Mouse (Mus musculus) embryo, embryonic 10 days (tissue): ENCODE results near the gene Hist1h3h.

Experiments
- DNase-seq: peaks from one replicate; pipeline ENCODE4 v3.0.0-alpha.2; 2015; ENCODE audit warnings: low spot score

Gene Hist1h3h

DNA sequence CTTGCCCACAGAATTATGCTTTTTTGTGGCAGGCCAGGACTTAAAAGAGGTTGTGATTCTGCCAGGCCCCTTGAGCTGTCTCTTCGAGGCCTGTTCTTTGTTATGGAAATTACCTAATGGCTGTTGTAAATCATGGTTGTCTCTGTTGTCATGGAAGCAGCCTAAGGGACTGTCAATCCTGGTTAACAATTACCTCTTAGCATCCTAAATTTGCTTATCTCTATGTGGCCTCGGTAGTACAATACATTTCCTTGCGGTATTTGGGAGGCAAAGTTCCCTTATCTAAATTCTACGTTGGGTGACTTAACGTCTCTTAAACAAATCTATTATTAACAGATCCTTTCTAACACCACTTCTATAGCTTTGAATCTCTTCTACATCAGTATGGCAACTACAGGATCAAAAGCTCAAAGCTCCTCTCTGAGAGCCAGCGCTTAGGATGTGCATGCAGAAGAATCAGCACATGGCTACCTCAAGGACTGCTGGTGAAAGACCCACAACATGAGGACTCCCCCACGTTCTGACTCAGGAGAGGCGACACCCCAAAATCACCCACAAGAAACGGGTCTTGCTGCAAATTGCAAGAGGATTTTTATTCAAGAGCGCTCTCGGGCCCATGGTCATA, 10.6 kb downstream of the Hist1h3h start:
- DNase-seq, result peak; percentile 72

DNA sequence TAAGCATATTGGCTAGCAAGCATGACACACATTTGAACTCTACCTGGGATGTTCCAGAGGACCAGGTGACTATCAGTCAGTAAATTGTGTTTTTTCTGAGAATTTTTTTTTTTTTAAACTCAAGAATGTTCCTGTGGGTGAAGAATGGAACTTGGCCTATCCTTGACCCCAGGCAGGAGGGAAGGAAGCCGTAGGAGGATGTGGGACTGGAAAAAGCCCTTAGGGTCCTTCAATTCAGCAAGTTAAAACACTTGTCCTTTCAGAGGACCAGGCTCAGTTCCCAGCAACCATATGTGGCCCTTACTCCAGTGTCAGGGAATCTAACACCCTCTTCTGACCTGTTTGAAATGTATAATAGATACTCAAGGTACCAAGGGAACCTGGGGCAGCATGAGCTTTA, 12.1 kb downstream of the Hist1h3h start:
- DNase-seq, result no peak

DNA sequence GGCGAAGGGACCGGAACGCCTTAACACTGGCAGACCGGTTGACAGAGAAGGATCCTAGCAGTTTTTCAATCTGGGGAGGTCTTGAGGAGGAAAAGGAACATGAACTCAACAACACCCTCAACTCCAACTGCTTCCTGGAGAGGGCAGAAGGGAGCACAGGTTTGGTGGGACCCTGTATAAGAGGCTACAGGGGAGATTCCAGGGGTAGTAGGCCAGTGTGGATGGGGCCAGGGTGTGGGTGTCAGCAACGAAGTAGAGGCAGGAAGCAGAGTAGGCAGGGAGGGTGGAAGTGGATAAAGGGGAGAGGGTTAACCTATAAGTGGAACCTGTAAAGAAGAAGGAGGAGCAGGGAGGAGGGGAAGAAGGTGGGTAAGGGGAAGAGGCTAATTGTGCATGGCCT, 16.0 kb downstream of the Hist1h3h start:
- peak; percentile 64 for DNase-seq

DNA sequence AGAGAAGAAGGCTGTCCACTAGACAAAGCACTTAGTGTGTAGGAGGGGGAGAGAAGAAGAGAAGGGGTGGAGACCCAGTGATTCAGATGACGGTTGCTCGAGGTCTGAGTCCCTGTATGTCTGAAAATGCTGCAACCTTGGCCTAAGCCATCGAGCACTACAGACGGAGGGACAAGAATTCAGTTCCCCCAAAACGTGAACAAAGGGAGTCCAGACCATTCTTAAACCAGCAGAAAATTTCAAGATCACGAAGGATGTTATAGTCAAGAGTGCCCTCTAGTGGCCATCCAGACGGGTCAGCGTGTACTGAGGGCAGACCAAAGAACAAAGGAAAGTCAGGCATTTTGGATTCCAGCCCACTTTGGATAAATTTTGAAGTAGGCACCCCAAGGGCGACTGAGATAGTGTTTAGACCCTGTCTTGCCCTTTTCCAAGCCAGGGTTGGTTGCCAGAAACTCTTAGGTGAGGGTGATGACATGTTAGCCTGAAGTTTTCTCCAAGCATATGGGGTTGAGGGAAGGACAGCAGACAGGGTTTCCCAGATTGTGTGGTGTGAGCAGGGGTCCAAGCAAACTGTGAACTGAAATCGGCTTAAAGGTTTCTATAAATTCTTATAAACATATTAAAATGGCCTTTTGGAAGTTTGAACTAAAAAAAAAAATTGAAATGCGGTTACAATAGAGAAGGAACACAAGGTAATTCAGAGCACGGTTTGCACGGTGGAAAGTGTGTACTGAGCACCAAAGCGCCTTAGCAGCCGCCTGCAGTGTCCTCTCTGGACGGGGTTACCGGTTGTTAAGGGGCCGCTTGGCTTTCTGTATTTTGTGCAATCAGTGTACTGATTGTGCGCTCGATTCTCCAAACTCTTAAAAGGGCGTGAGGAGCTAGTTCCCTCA, 16.8 kb downstream of the Hist1h3h start:
- peak; percentile 95 for DNase-seq

DNA sequence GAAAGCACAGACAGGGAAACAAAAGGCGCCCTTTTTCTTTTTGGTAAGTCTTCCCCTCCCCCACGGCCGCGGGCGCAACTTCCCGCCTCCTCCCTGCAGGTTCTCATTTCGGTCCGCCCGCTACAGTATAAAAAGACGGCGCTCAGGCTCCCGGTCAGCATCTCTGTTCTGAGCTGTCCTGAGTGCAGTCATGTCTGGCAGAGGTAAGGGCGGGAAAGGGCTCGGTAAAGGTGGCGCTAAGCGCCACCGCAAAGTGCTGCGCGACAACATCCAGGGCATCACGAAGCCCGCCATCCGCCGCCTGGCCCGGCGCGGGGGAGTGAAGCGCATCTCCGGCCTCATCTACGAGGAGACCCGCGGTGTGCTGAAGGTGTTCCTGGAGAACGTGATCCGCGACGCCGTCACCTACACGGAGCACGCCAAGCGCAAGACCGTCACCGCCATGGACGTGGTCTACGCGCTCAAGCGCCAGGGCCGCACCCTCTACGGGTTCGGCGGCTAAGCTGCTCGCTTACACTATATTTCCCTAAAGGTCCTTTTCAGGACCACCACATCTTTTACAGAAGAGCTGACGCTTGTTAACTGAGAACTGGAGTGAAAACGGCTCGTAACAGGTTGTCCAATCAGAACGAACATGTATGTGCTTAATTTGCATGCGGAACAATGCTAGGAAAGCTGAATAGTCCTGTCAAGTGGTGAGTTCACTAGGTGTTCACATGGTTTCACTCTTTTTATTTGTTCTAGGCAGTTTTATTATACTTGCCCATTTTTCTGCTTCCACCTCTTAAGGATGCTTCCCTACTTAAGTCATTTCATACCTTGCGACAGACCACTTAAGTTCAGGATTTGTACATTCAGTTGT, 17.7 kb downstream of the Hist1h3h start, which contains the start of gene Hist1h4j:
Gene Hist1h4j, plus strand, starts transcription at position 159 of the 862 bp plus-strand sequence.
- peak; percentile 91 for DNase-seq

DNA sequence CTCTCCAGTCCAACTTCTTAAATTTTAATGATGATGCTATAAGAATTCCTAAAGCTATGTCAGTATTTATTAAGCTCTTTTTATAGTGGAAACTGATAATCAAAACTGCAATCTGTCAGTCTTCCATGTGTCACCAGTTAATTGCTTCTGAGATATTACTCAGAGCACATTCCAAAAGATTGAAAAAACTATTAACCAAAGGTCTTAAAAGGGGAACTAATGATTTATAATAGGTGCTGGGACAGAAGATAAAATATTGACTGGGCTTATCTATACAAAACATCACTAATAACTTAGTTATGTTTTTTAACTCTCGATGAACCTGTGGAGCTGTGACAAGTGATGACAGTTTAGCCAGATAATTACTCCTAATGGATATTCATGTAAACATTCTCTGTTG, 27.5 kb downstream of the Hist1h3h start:
- DNase-seq, result no peak

DNA sequence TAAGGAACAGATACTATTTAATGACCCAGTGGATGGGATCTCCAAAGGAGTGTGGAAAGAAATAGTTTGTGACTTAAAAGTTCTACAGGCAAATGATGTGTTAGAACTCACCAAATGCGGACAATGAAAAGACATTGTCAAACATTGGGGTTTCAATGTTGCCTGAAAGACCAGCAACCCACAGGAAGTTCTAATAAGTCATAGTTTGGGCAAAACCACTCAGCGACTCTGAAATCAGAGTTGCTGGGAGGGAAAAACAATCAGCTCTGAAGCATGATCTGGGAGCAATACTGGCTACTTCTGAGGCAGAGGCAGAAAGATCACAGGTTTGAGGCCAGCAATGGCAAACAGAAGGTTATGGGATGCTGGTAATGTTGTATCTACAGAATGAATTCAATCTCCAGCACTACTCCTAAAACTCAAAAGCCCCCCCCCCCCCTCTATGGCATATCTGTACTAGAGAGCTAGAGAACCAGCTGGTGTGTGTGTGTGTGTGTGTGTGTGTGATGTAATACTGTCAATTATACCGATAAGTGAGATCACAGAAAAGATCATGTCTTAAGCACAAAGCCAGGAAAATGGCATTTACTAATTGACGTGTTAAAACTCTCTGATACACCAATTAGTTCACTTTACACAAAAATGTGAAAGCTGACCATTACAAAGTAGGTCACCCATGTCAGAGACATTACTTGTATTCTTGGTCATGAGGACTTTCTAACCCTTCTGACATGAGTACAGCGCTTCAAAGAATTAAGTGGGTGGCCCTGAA, 32.1 kb downstream of the Hist1h3h start:
- DNase-seq, result peak; percentile 71

DNA sequence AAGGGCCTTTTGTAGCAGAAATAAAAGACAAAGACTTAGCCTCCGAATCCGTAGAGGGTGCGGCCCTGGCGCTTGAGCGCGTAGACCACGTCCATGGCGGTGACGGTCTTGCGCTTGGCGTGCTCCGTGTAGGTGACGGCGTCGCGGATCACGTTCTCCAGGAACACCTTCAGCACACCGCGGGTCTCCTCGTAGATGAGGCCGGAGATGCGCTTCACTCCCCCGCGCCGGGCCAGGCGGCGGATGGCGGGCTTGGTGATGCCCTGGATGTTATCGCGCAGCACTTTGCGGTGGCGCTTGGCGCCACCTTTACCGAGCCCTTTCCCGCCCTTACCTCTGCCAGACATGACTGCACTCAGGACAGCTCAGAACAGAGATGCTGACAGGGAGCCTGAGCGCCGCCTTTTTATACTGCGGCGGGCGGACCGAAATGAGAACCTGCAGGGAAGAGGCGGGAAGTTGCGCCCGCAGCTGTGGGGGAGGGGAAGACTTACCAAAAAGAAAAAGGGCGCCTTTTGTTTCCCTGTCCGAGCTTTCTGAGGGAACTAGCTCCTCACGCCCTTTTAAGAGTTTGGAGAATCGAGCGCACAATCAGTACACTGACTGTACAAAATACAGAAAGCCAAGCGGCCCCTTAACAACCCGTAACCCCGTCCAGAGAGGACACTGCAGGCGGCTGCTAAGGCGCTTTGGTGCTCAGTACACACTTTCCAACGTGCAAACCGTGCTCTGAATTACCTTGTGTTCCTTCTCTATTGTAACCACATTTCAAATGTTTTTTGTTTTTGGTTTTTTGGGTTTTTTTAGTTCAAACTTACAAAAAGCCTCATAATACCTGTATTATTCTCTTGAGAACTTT, 32.9 kb downstream of the Hist1h3h start, which contains the start of gene Hist1h4k:
Gene Hist1h4k, minus strand, starts transcription at position 347 of the 859 bp plus-strand sequence.
- DNase-seq, result peak; percentile 91

DNA sequence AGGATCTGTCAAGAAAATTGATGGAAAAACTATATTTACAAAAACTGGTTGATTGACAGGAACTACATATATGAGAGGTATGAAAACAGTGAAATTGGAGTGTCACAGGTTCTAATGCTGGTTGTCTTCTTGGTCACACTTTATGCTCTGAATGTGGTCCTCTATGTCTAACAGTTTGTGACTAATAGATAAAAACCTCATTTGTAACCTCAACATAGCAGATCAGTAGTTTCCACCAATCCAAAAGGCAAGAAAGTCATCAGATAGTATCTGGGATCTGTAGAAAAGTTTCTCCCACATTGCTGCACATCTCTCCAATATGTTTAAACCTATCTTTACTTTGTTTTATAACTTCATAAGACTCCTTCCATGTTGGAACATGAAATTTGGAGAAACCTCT, 34.0 kb downstream of the Hist1h3h start:
- DNase-seq, result no peak

DNA sequence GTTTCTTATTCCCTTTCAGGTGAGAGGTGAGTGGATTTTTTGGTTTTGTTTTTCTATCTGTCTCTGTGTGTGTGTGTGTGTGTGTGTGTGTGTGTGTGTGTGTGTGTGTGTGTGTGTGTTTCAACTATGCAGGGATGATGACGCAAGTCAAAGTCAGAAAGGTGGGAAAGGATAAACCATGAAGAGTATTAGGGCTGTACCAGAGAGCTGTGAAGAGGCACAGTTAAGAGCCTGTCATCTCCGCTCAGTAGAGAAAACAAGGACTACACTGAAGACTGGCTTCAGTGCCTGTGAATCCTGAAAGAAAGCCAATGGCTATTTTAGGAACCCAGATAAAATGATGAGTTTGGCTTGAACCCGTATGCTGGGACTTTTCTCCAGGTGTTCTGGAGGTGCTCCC, 34.4 kb downstream of the Hist1h3h start:
- DNase-seq, result no peak

DNA sequence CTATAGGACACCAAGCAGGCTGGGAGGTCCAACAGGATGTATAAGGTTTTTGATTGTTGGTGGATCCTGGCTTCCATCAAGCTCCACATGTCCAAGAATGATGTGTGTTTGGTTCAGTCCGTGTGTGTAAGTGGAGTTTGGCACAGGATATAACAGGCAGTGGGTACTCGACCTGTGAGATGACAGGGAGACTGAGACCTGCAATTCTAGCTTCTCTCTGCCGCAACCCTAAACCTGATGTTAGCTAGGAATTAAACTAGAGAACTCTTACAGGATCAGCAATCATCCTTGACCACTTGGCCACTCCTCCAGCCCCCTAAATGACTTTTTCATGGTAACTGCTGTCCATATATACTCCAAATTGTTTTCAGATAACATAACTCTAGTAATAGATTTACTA, 34.9 kb downstream of the Hist1h3h start:
- DNase-seq, result peak; percentile 48

DNA sequence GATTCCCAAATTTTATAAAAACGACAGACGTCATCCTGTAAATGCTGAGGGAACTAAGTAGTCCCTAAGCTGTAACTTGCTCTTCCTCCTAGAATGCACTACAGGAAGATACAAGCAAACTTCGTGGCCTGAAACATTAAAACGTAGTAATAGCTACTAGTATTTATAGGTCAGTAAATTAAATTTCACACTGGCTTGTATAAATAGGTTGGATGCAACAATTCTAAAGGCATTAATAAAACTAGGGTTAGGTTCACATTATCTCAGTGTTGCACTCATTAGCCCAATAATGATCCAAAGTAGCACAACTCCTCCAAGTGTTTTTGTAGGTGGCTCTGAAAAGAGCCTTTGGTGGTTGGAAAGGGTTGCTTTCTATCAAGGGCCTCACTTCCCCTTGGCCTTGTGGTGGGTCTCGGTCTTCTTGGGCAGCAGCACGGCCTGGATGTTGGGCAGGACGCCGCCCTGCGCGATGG, 35.6 kb downstream of the Hist1h3h start:
- peak; percentile 31 for DNase-seq

DNA sequence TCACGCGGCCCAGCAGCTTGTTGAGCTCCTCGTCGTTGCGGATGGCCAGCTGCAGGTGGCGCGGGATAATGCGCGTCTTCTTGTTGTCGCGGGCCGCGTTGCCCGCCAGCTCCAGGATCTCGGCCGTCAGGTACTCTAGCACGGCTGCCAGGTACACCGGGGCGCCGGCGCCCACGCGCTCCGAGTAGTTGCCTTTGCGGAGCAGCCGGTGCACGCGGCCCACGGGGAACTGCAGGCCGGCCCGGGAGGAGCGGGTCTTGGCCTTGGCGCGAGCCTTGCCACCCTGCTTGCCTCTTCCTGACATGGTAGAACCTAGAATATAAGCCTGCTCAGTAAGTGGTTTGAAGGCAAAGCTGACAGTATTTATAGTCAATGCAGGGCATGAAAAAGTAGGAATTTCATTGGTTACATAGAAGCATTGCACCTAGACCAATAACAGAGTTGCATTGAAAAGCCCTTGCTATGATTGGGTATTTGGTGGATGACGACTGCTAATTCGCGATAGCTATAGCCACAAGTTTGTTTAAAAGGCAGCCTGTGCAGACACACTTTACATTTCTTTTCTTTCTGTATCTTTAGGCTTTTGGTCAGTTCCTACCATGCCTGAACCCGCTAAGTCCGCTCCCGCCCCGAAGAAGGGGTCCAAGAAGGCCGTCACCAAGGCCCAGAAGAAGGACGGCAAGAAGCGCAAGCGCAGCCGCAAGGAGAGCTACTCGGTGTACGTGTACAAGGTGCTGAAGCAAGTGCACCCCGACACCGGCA, 36.2 kb downstream of the Hist1h3h start, which contains the start of the genes Hist1h2ak and Hist1h2bn:
Gene Hist1h2ak, minus strand, starts transcription at position 304 of the 762 bp plus-strand sequence.
Gene Hist1h2bn, plus strand, starts transcription at position 600 of the 762 bp plus-strand sequence.
- DNase-seq, result peak; percentile 94

DNA sequence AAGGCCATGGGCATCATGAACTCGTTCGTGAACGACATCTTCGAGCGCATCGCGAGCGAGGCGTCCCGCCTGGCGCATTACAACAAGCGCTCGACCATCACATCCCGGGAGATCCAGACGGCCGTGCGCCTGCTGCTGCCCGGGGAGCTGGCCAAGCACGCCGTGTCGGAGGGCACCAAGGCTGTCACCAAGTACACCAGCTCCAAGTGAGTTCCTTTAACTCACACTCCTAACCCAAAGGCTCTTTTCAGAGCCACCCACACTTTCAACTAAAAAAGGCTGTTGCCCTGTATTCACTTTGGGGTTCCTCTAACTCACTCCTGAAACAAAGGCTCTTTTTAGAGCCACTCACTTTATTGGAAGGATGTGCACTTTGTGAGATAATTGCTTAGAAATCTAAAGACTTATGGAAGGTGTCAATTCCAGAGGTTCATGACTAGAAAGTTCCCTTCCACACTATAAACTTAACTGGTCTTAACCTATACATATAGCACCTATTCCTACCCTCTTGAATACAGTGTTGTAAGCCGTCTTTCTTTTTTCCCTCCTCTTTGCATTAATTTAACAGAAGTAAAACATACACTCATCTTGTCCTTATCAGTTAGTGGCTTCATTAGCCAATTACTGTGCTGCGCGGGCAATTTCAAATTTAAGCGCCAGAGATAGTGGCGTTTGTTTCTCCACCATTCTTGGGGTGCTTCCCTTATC, 37.0 kb downstream of the Hist1h3h start:
- DNase-seq, result peak; percentile 56

DNA sequence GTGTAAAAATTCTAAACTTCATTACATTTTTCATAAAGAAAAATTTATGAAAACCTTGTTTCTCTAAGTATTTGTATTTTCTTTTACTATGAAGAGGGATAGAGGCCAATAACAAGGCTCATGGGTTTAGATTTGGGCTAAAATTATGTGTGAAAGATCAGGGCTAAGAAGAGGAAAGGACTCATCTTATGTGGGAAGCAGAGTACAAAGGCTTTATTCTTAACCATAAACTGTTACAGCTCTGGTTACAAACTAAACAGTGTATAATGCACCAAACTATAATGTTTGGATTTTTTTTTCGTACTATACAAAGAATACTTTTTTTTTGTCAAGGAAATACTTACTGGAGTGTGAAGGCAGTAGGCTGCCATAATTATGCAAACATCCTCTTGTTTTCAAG, 38.2 kb downstream of the Hist1h3h start:
- DNase-seq, result no peak
